Mouse (Mus musculus): Measurements from ENCODE around the gene Rdh19. TPM values are rescaled to one million over a fixed set of nuclear protein-coding genes. Genes with fewer than 3 reads are reported as not detected.

Rdh19 gene
- polyA plus RNA-seq, 1 experiment from 2014 or later = 11.4 TPM

DNA sequence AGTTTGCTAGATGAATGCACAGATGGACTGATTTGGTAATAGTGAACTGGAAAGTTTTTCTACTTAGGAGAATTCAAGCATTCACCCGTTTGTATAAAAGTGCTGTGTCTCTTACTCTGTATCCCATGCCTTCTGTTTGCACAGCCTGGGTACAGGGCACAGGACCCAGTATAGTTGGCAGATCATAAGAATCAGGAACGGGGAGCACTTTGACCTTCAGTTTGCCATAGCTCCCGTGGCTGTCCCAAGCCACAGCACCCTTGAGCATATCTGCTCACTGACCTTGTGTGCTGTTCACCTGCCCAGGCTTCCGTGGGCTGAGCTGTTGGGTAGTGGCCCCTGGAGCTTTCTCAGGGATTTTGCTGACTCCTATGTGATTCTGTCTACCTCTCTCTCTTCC is 52.0 kb downstream of the Rdh19 start:
- Histone ChIP-seq H3K4me3 (replicated peaks; ENCODE audit: low read depth, low read length) (no peak overlapping the region), H3K27me3 (ENCODE audit: insufficient read depth, low read length) (no peaks in the 10 kb centered on the region), H3K27ac (no peak overlapping the region), H3K36me3 (ENCODE audit: insufficient read depth, low read length) (no peaks in the 10 kb centered on the region), H3K9me3 (replicated peaks; ENCODE audit: low read length) (no peaks in the 10 kb centered on the region), H3K4me2 (ENCODE audit: low read length) (no peak overlapping the region), H3K4me1 (replicated peaks; ENCODE audit: insufficient read depth, low read length) (no peaks in the 10 kb centered on the region), H3K9ac (ENCODE audit: low read depth, low read length) (no peak overlapping the region)
- ATAC-seq (replicated peaks; ENCODE audit: low FRiP score, low read depth) (no peak), DNase-seq (ENCODE audit: low spot score) (no peak)
- TF ChIP-seq CTCF (IDR thresholded peaks at IDR 0.05; ENCODE audit: low read depth) = no peak
- 68% methylated on average over 4 of the region's 4 CpGs for WGBS

GRCm38 (mm10) chr10:127903116-127903515 is 53.4 kb downstream of the Rdh19 start:
- no peaks in the 10 kb centered on the region for H3K4me1 ChIP-seq (replicated peaks; ENCODE audit: insufficient read depth, low read length)
- no peak overlapping the region for H3K9ac ChIP-seq (ENCODE audit: low read depth, low read length)
- H3K27me3 ChIP-seq (ENCODE audit: insufficient read depth, low read length) = no peaks in the 10 kb centered on the region
- H3K4me2 ChIP-seq (ENCODE audit: low read length) = no peak overlapping the region
- WGBS = 74% methylated on average over 1 of the region's 1 CpGs
- TF ChIP-seq CTCF (IDR thresholded peaks at IDR 0.05; ENCODE audit: low read depth) = no peak
- H3K36me3 ChIP-seq (ENCODE audit: insufficient read depth, low read length) = no peaks in the 10 kb centered on the region
- no peak overlapping the region for H3K4me3 ChIP-seq (replicated peaks; ENCODE audit: low read depth, low read length)
- DNase-seq (ENCODE audit: low spot score) (no peak), ATAC-seq (replicated peaks; ENCODE audit: low FRiP score, low read depth) (no peak)
- no peaks in the 10 kb centered on the region for H3K9me3 ChIP-seq (replicated peaks; ENCODE audit: low read length)
- no peak overlapping the region for H3K27ac ChIP-seq

DNA sequence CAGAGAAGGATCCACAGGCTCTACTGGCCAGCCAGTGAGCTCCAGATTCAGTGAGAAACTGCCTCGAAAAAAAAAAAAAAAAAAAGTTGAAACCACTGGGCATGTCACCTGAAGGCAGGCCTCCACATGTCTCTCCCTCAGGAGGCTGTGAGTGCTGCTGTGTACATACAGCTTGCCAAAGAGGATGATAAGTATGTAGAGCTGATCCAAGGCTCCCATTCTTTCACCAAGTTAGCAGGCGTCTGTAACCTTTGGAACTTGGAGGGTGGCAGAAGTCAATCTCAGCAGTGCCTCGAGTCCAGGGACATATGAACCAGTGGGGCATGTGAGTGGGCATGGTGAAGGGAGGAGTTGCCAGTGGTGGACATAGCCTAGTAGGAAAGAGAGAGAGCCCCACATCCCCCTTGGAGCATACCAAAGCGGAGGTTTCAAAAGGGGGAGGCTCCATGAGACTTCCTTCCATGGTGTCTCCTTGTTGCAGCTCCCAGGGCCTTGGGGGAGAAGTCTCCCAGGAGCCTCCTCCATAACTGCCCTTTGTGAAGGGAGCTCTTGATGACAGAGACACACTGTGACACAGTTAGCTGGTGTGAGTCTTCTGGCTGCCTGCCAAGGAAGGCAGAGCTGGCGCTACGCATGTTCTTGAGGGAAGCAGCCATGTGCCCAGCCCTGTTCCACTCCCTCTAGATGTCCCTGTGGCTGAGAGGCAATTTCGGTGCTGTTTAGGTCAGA is 55.2 kb downstream of the Rdh19 start:
- Histone ChIP-seq H3K4me2 (ENCODE audit: low read length) (no peak overlapping the region), H3K9ac (ENCODE audit: low read depth, low read length) (no peak overlapping the region), H3K4me3 (replicated peaks; ENCODE audit: low read depth, low read length) (no peak overlapping the region), H3K27ac (no peak overlapping the region), H3K4me1 (replicated peaks; ENCODE audit: insufficient read depth, low read length) (no peaks in the 10 kb centered on the region), H3K36me3 (ENCODE audit: insufficient read depth, low read length) (no peaks in the 10 kb centered on the region), H3K9me3 (replicated peaks; ENCODE audit: low read length) (no peaks in the 10 kb centered on the region), H3K27me3 (ENCODE audit: insufficient read depth, low read length) (no peaks in the 10 kb centered on the region)
- TF ChIP-seq CTCF (IDR thresholded peaks at IDR 0.05; ENCODE audit: low read depth) = no peak
- WGBS = 66% methylated on average over 7 of the region's 7 CpGs
- no peak for ATAC-seq (replicated peaks; ENCODE audit: low FRiP score, low read depth)
- no peak for DNase-seq (ENCODE audit: low spot score)

DNA sequence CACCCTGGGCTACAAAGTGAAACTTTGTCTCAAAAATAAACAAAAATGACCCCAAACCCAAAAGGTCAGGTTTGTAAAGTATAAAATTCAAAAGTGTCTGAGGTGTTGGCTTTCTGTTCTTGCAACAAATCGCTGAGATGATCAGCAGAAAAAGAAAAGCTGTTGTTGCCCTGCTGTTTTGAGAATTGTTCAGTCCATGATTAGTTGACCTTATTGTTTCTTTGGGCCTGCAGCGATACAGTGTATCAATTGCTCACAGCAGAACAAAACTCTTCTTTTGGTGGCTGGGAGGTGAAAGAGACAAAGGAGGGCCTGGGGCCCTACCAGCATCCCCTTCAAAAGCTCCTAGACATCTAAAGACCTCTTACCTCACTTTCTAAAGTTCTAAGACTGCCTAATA is 56.4 kb downstream of the Rdh19 start:
- Histone ChIP-seq H3K9ac (ENCODE audit: low read depth, low read length) (no peak overlapping the region), H3K36me3 (ENCODE audit: insufficient read depth, low read length) (no peaks in the 10 kb centered on the region), H3K4me3 (replicated peaks; ENCODE audit: low read depth, low read length) (no peak overlapping the region), H3K9me3 (replicated peaks; ENCODE audit: low read length) (no peaks in the 10 kb centered on the region), H3K27me3 (ENCODE audit: insufficient read depth, low read length) (no peaks in the 10 kb centered on the region), H3K4me2 (ENCODE audit: low read length) (no peak overlapping the region), H3K4me1 (replicated peaks; ENCODE audit: insufficient read depth, low read length) (no peaks in the 10 kb centered on the region), H3K27ac (no peak overlapping the region)
- ATAC-seq (replicated peaks; ENCODE audit: low FRiP score, low read depth) (no peak), DNase-seq (ENCODE audit: low spot score) (no peak)
- 79% methylated on average over 2 of the region's 2 CpGs for WGBS
- no peak for TF ChIP-seq CTCF (IDR thresholded peaks at IDR 0.05; ENCODE audit: low read depth)

DNA sequence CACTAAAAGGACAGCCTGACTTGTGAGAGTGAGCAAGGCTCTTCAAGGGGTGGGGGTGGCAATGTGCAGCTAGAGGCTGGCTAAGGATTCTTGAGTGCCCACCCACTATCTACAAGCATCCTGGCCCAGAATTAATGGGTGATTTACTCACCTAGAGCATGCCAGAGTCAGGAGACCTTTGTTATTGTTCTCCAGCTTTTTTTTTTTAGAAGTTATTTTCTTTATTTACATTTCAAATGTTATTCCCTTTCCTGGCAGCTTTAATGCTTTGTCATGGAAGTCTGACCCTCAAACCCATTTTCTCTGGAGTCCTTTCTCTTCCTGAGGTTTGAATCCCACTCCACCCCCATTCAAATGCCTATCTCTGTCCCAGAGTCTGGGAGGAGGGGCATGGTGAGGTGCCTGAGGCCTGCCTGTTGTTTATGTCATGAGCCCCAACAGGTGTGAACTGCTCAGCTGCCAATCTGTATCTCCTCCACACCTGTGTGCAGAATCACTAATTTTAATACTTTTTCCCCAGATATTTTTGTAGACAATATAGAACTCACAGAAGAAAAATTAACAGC is 57.7 kb downstream of the Rdh19 start:
- H3K4me3 ChIP-seq (replicated peaks; ENCODE audit: low read depth, low read length) = no peak overlapping the region
- H3K36me3 ChIP-seq (ENCODE audit: insufficient read depth, low read length) = no peaks in the 10 kb centered on the region
- no peaks in the 10 kb centered on the region for H3K9me3 ChIP-seq (replicated peaks; ENCODE audit: low read length)
- DNase-seq (ENCODE audit: low spot score) (no peak), ATAC-seq (replicated peaks; ENCODE audit: low FRiP score, low read depth) (no peak)
- TF ChIP-seq CTCF (IDR thresholded peaks at IDR 0.05; ENCODE audit: low read depth) = no peak
- H3K27ac ChIP-seq = no peak overlapping the region
- no peak overlapping the region for H3K9ac ChIP-seq (ENCODE audit: low read depth, low read length)
- H3K4me2 ChIP-seq (ENCODE audit: low read length) = no peak overlapping the region
- no peaks in the 10 kb centered on the region for H3K4me1 ChIP-seq (replicated peaks; ENCODE audit: insufficient read depth, low read length)
- no peaks in the 10 kb centered on the region for H3K27me3 ChIP-seq (ENCODE audit: insufficient read depth, low read length)

Other genes starting within 250 kb of the Rdh19 start
- 42.6 and 44.5 TPM in 2 replicates for gene Lrp1, start 228.8 kb upstream of the Rdh19 start, polyA plus RNA-seq (2015; fragmentation: Nextera tagmentation; extraction: Ambion mirVana)
- gene Stat6, start 206.9 kb upstream of the Rdh19 start, polyA plus RNA-seq (2015; fragmentation: Nextera tagmentation; extraction: Ambion mirVana) = 26.2 and 27.0 TPM in 2 replicates
- 6.6 and 6.9 TPM in 2 replicates for gene Nemp1, start 183.0 kb upstream of the Rdh19 start, polyA plus RNA-seq (2015; fragmentation: Nextera tagmentation; extraction: Ambion mirVana)
- 21.5 and 24.3 TPM in 2 replicates for gene Nab2, start 181.4 kb upstream of the Rdh19 start, polyA plus RNA-seq (2015; fragmentation: Nextera tagmentation; extraction: Ambion mirVana)
- gene Myo1a, start 144.8 kb upstream of the Rdh19 start, polyA plus RNA-seq (2015; fragmentation: Nextera tagmentation; extraction: Ambion mirVana) = 0.07 and 0.18 TPM in 2 replicates
- gene Tac2, start 125.5 kb upstream of the Rdh19 start, polyA plus RNA-seq (2015; fragmentation: Nextera tagmentation; extraction: Ambion mirVana) = 2.5 and 2.6 TPM in 2 replicates
- 2.8 and 3.0 TPM in 2 replicates for gene Zbtb39, start 110.4 kb upstream of the Rdh19 start, polyA plus RNA-seq (2015; fragmentation: Nextera tagmentation; extraction: Ambion mirVana)
- gene Gpr182, start 98.2 kb upstream of the Rdh19 start, polyA plus RNA-seq (2015; fragmentation: Nextera tagmentation; extraction: Ambion mirVana) = 8.3 and 8.9 TPM in 2 replicates
- gene Rdh1, start 90.2 kb upstream of the Rdh19 start, polyA plus RNA-seq (2015; fragmentation: Nextera tagmentation; extraction: Ambion mirVana) = 0.21 and 0.28 TPM in 2 replicates
- 0.87 and 0.98 TPM in 2 replicates for gene Rdh16f1, start 90.1 kb upstream of the Rdh19 start, polyA plus RNA-seq (2015; fragmentation: Nextera tagmentation; extraction: Ambion mirVana)
- gene Rdh9, start 73.5 kb upstream of the Rdh19 start, polyA plus RNA-seq (2015; fragmentation: Nextera tagmentation; extraction: Ambion mirVana) = not detected in 2 replicates
- gene Rdh16, start 48.8 kb upstream of the Rdh19 start, polyA plus RNA-seq (2015; fragmentation: Nextera tagmentation; extraction: Ambion mirVana) = 12.7 and 13.1 TPM in 2 replicates
- 2.1 and 2.3 TPM in 2 replicates for gene Rdh16f2, start 16.5 kb downstream of the Rdh19 start, polyA plus RNA-seq (2015; fragmentation: Nextera tagmentation; extraction: Ambion mirVana)
- gene Rdh7, start 38.9 kb downstream of the Rdh19 start, polyA plus RNA-seq (2015; fragmentation: Nextera tagmentation; extraction: Ambion mirVana) = 0.13 and 0.21 TPM in 2 replicates
- not detected in 2 replicates for gene Sdr9c7, start 48.6 kb downstream of the Rdh19 start, polyA plus RNA-seq (2015; fragmentation: Nextera tagmentation; extraction: Ambion mirVana)
- not detected in 2 replicates for gene Hsd17b6, start 157.7 kb downstream of the Rdh19 start, polyA plus RNA-seq (2015; fragmentation: Nextera tagmentation; extraction: Ambion mirVana)
- gene Prim1, start 165.2 kb downstream of the Rdh19 start, polyA plus RNA-seq (2015; fragmentation: Nextera tagmentation; extraction: Ambion mirVana) = 43.9 and 53.2 TPM in 2 replicates
- 769 and 820 TPM in 2 replicates for gene Naca, start 185.6 kb downstream of the Rdh19 start, polyA plus RNA-seq (2015; fragmentation: Nextera tagmentation; extraction: Ambion mirVana)
- gene Ptges3, start 209.0 kb downstream of the Rdh19 start, polyA plus RNA-seq (2015; fragmentation: Nextera tagmentation; extraction: Ambion mirVana) = 467 and 468 TPM in 2 replicates
- 3,631 and 3,848 TPM in 2 replicates for gene Atp5b, start 233.3 kb downstream of the Rdh19 start, polyA plus RNA-seq (2015; fragmentation: Nextera tagmentation; extraction: Ambion mirVana)
- 9.8 and 11.3 TPM in 2 replicates for gene Baz2a, start 241.6 kb downstream of the Rdh19 start, polyA plus RNA-seq (2015; fragmentation: Nextera tagmentation; extraction: Ambion mirVana)

All from kidney, postnatal 0 days (tissue).